Mouse (Mus musculus) stomach, adult 2 months (tissue): ENCODE measurements around the gene Slc35d3. TPM values are rescaled to one million over a fixed set of nuclear protein-coding genes. Genes with fewer than 3 reads are reported as not detected.

Experiments
- polyA plus RNA-seq: library from polyadenylated mRNA; depleted of rRNA; stranded (reverse); fragments of >200 nt; gene quantifications from 2 replicates; pipeline ENCODE4 v1.2.3, GENCODE M21; 2012; rRNA removed

Gene Slc35d3
- 0.82 and 0.94 TPM in 2 replicates for polyA plus RNA-seq

GRCm38 (mm10) chr10:19850998-19851691 lies at the start of gene Slc35d3:
Gene Slc35d3, minus strand, starts transcription at chr10:19851459.

Other genes with a start within 250 kb of the Slc35d3 start
- not detected in 2 replicates for gene Il22ra2, start 229.5 kb downstream of the Slc35d3 start, polyA plus RNA-seq
- gene Il20ra, start 138.9 kb downstream of the Slc35d3 start, polyA plus RNA-seq = 0.14 and 0.31 TPM in 2 replicates
- gene Pex7, start 56.2 kb upstream of the Slc35d3 start, polyA plus RNA-seq = 22.4 and 38.6 TPM in 2 replicates
- 1.9 and 2.0 TPM in 2 replicates for gene Map3k5, start 83.0 kb upstream of the Slc35d3 start, polyA plus RNA-seq